Mouse (Mus musculus) stomach, postnatal 0 days (tissue): ENCODE measurements around the gene Ddias. TPM values are rescaled to one million over a fixed set of nuclear protein-coding genes. Genes with fewer than 3 reads are reported as not detected.

Experiments
- ATAC-seq: fragments of 200-750 bp; cut with Nextera tagmentation; 2 replicates; pipeline ENCODE4 v1.8.0; 2017; ENCODE audit not compliant: low FRiP score, low TSS enrichment
- DNase-seq: peaks from one replicate; pipeline ENCODE4 v3.0.0-alpha.2; 2016; ENCODE audit warnings: low spot score
- H3K27ac ChIP-seq: fragments of 300-500 bp; sonication (generic); replicated peaks from 2 replicates; pipeline ENCODE4 v1.5.1; 2014; ENCODE audit warnings: mild to moderate bottlenecking, control low read depth
- H3K27me3 ChIP-seq: fragments of 300-500 bp; sonication (generic); 2 replicates; pipeline ENCODE4 v1.6.1; 2014; ENCODE audit warnings: low read length; ENCODE audit not compliant: control insufficient read depth, insufficient read depth
- H3K36me3 ChIP-seq: fragments of 300-500 bp; sonication (generic); 2 replicates; pipeline ENCODE4 v1.6.1; 2014; ENCODE audit warnings: low read length, mixed read lengths; ENCODE audit not compliant: control insufficient read depth, insufficient read depth
- H3K4me1 ChIP-seq: fragments of 300-500 bp; sonication (generic); replicated peaks from 2 replicates; pipeline ENCODE4 v1.6.1; 2014; ENCODE audit warnings: antibody characterized with exemption; ENCODE audit not compliant: control insufficient read depth, insufficient read depth
- H3K4me2 ChIP-seq: fragments of 300-500 bp; sonication (generic); replicated peaks from 2 replicates; pipeline ENCODE4 v1.6.1; 2014; ENCODE audit warnings: low read depth, mild to moderate bottlenecking, control low read depth, moderate library complexity
- H3K4me3 ChIP-seq: fragments of 300-500 bp; sonication (generic); 2 replicates; pipeline ENCODE4 v1.5.1; 2014; ENCODE audit warnings: low read depth, low read length, control low read depth
- H3K9ac ChIP-seq: fragments of 300-500 bp; sonication (generic); 2 replicates; pipeline ENCODE4 v1.6.1; 2014; ENCODE audit warnings: mild to moderate bottlenecking, low read length, control low read depth, mixed read lengths
- H3K9me3 ChIP-seq: fragments of 300-500 bp; sonication (generic); 2 replicates; pipeline ENCODE4 v1.6.1; 2016; ENCODE audit warnings: low read length; ENCODE audit not compliant: control insufficient read depth
- CTCF ChIP-seq: IDR thresholded peaks from 2 replicates; pipeline ENCODE4 v1.5.1; 2016; ENCODE audit warnings: antibody characterized with exemption, low read depth, mild to moderate bottlenecking, moderate library complexity
- EP300 ChIP-seq: optimal IDR thresholded peaks from 2 replicates; pipeline ENCODE3; 2016; ENCODE audit warnings: antibody characterized with exemption
- WGBS: fragments of 180-500 bp; shearing (Covaris S2); extraction: QIAGEN DNeasy Blood & Tissue Kit; methylation state at CpG from one replicate; pipeline ENCODE4 v1.1.7; 2014; 5-methylcytosine and 5-hydroxymethylcytosine counted together
- polyA plus RNA-seq: library from polyadenylated mRNA; unstranded; fragments of >200 nt; fragmentation: Nextera tagmentation; extraction: Ambion mirVana; gene quantifications from 2 replicates; pipeline ENCODE4 v1.2.1, GENCODE M21; 2015

The Ddias gene
- polyA plus RNA-seq, 1 experiment from 2014 or later: 3.3 TPM

DNA sequence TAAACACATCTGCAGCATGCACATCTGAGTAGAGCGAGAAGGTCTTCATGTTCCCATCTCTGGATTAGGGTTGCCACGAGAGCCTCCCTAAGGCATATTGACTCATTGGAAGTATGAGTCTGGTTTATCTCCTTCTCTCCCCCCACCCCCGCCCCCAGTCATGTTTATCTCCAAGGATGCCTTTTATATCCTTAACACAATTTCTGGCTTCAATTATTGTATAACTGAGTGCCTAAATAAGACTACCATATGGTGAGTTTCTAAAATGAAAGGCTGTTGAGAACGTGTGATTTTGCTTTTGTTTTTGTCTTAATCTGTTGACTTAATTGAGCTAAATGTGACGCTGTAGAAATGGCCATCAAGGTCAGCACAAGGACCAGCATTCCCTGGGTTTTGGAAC lies 22.0 kb upstream of the Ddias start:
- TF ChIP-seq EP300 (no peak), CTCF (no peak)
- ATAC-seq (no peak), DNase-seq (no peak)
- H3K9me3 ChIP-seq: no peaks in the 10 kb centered on the region
- no peak overlapping the region for H3K4me2 ChIP-seq
- no peaks in the 10 kb centered on the region for H3K4me1 ChIP-seq
- no peak overlapping the region for H3K4me3 ChIP-seq
- no peaks in the 10 kb centered on the region for H3K27me3 ChIP-seq
- H3K27ac ChIP-seq: no peak overlapping the region
- H3K9ac ChIP-seq: no peak overlapping the region
- H3K36me3 ChIP-seq: no peaks in the 10 kb centered on the region
- 62% methylated on average over 5 of the region's 5 CpGs for WGBS

DNA sequence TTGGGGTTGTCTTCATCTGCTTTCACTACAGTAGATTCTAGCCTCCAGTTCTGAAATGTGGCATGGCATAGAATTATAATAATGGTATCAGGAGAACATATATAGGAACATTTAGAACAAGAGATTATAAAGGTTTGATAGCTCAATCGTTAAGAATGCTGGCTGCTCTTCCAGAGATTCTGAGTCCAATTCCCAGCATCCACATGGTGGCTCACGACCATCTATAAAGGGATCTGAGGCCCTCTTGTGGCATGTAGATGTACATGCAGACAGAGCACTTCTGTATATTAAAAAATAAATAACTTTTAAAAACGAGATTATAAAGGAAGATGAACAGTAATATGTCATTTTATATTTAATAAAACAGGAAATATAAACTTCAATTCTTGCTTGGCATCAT lies 19.4 kb upstream of the Ddias start:
- 42% methylated on average over 3 of the region's 3 CpGs for WGBS
- no peak for TF ChIP-seq EP300
- TF ChIP-seq CTCF: peak; percentile 64
- Histone ChIP-seq H3K4me3 (no peak overlapping the region), H3K9me3 (no peaks in the 10 kb centered on the region), H3K27ac (no peak overlapping the region), H3K4me1 (no peaks in the 10 kb centered on the region), H3K9ac (no peak overlapping the region), H3K36me3 (no peaks in the 10 kb centered on the region), H3K4me2 (no peak overlapping the region), H3K27me3 (no peaks in the 10 kb centered on the region)
- no peak for ATAC-seq
- no peak for DNase-seq

DNA sequence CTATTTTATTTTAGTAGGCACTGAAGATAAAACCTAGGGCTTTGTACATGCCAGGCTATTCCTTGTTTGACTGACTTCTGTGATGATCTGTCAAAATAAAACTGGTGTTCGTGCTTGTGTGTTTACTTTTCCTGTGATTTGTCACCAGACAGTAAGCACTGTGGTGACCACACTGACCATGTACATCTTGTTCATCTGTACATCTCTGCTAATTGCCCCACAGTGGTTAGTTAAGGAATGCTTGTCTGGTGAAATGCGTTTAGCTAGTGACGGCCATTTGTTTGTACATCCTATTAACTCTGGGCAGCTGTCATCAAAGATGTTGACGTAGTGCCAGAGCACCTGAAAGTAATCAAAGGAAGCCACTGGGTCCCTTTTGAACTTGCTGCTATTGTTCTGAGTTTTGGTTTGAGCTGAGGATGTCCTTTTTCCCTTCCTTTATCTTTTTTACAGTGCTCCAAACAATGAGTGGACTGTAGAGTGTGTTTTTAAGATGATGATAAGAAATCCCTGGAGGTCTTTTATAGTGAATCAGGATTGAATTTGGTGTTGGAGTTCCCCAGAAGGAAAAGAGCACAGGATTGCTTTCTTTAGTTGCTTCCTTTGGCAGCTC lies 16.7 kb upstream of the Ddias start:
- TF ChIP-seq CTCF (no peak), EP300 (no peak)
- Histone ChIP-seq H3K9me3 (no peaks in the 10 kb centered on the region), H3K36me3 (no peaks in the 10 kb centered on the region), H3K9ac (no peak overlapping the region), H3K27me3 (no peaks in the 10 kb centered on the region), H3K4me1 (no peaks in the 10 kb centered on the region), H3K4me3 (no peak overlapping the region), H3K4me2 (no peak overlapping the region), H3K27ac (no peak overlapping the region)
- ATAC-seq (no peak), DNase-seq (no peak)
- 27% methylated on average over 4 of the region's 4 CpGs for WGBS

DNA sequence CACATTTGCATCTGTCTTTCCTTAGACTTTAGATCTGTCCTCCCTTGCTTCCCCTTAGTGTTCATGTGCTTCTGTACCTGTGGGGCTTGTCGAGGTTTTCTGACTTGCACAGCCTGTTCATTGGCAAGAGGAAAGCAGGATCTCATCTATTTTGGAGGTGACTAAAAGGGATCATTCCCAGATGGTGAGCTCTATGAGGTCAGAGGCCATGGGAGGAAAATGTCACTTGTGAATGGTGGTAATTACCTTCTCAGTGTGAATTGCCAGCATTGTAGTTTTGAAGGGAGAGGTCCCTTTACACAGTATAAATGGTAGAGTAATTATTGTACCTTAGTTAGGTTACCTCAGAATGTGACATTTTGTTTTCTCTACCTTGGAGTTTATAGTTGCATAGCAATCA lies 16.2 kb upstream of the Ddias start:
- Histone ChIP-seq H3K27ac (no peak overlapping the region), H3K27me3 (no peaks in the 10 kb centered on the region), H3K9ac (no peak overlapping the region), H3K4me3 (no peak overlapping the region), H3K4me2 (no peak overlapping the region), H3K36me3 (no peaks in the 10 kb centered on the region), H3K9me3 (no peaks in the 10 kb centered on the region), H3K4me1 (no peaks in the 10 kb centered on the region)
- DNase-seq (no peak), ATAC-seq (no peak)
- 42% methylated on average over 1 of the region's 1 CpGs for WGBS
- TF ChIP-seq CTCF (no peak), EP300 (no peak)

DNA sequence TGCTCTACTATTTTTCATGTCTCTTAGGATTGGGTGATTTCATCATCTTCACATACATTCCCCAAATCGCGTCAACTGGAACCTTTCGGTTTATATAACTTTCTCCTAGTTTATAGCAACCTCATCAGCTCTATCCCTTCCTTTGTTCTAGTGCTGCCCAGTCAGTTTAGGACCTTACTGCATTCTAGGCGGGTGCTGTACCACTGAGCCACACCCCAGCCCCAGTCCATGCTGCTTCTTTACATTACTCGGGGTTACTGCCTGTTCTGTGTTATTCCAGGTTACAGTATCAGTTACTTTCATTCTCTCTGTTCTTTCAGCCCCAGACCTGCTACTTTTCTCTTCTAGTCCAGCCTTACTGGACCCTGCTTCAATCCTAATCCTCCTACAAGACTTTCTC lies 13.2 kb upstream of the Ddias start:
- Histone ChIP-seq H3K4me3 (no peak overlapping the region), H3K27ac (no peak overlapping the region), H3K36me3 (no peaks in the 10 kb centered on the region), H3K4me1 (no peaks in the 10 kb centered on the region), H3K9me3 (no peaks in the 10 kb centered on the region), H3K4me2 (no peak overlapping the region), H3K9ac (no peak overlapping the region), H3K27me3 (no peaks in the 10 kb centered on the region)
- ATAC-seq: no peak
- no peak for DNase-seq
- 83% methylated on average over 5 of the region's 5 CpGs for WGBS
- TF ChIP-seq EP300: no peak
- TF ChIP-seq CTCF: no peak

DNA sequence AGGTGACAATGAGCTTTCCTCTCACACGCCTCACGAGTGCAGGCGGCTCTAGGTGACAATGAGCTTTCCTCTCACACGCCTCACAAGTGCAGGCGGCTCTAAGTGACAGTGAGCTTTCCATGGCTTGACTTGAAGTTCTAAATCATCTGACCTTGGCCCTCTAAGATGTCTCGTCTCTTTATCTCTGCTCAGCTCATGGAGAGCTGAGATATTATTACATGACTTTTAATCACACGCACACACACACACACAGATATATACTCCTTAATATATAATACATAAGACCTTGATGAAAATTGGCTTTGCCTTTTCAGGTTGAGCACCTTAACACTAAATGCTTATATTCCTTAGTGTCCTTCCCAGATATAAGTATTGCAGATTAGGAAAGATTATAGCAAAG lies 12.8 kb upstream of the Ddias start:
- Histone ChIP-seq H3K9ac (no peak overlapping the region), H3K36me3 (no peaks in the 10 kb centered on the region), H3K27ac (no peak overlapping the region), H3K4me3 (no peak overlapping the region), H3K27me3 (no peaks in the 10 kb centered on the region), H3K9me3 (no peaks in the 10 kb centered on the region), H3K4me2 (no peak overlapping the region), H3K4me1 (no peaks in the 10 kb centered on the region)
- DNase-seq: no peak
- TF ChIP-seq CTCF (no peak), EP300 (no peak)
- WGBS: 79% methylated on average over 7 of the region's 7 CpGs
- no peak for ATAC-seq
